Comparison of ENCODE assay signal across 11 mouse cellular contexts in the genomic region with DNA sequence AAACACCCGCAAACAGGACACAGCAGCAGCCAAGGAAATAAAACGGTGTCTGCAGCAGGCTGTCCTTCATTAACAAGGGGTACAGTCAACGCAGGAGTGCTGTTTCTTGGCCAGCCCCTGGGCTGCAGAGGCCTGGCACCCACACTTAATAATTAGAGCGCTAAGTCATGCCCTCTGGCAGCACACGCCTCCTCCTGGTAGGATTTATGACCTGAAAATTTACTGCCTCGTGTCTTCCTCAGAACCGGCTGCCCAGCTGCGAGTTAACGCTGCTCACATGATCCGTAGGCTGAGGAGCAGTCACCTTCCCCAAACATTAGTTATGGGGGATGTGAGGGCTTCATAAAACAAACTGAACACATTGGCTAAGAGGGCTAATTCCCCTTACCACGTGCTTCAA. TPM values are rescaled to one million over a fixed set of nuclear protein-coding genes. Genes with fewer than 3 reads are reported as not detected.
DNase-seq lines count a peak whose midpoint lies in the region; ATAC-seq and TF ChIP-seq lines count a peak whose summit lies in the region.
"Had no signal": no experiment of that assay in that cellular context is flagged by ENCODE, and none has a peak within 500 bp of the region (broad histone marks: within the 10 kb centered on the region; RNA-seq: fewer than 3 reads in every experiment).

No protein-coding gene starts in this region.

- no peaks in the 10 kb centered on the region; the same call in 1 of the 2 replicates for H3K9me3 ChIP-seq in kidney, embryonic 14.5 days (ENCODE audit: control insufficient read depth, low read length)

- TF ChIP-seq POLR2A in kidney, adult 2 months (IDR thresholded peaks at IDR 0.05; ENCODE audit: low read depth, low read length), result no peak

- H3K27ac ChIP-seq in kidney, embryonic 14.5 days (ENCODE audit: low read depth, low read length), result no peak overlapping the region
- H3K27ac ChIP-seq in kidney, adult 2 months (ENCODE audit: insufficient read depth, low read depth, low read length), result no peak overlapping the region

- no peak overlapping the region for H3K4me2 ChIP-seq in kidney, embryonic 14.5 days (replicated peaks; ENCODE audit: low read depth, low read length)

- no peak for ATAC-seq in kidney, embryonic 14.5 days (ENCODE audit: low FRiP score, low TSS enrichment)
- peak; percentile 29 for ATAC-seq in common myeloid progenitor, adult 5-6 weeks (replicated peaks; ENCODE audit: low read depth, poor library complexity, severe bottlenecking)
- ATAC-seq in erythroid progenitor cell, adult 5-6 weeks (replicated peaks; ENCODE audit: low FRiP score, poor library complexity, severe bottlenecking), result no peak

- H3K36me3 ChIP-seq in kidney, embryonic 14.5 days (ENCODE audit: control insufficient read depth, insufficient read depth, low read length), result peaks cover 54% of the 10 kb centered on the region
- no peaks in the 10 kb centered on the region for H3K36me3 ChIP-seq in kidney, adult 2 months (ENCODE audit: control insufficient read depth, insufficient read depth, low read length)

- WGBS in kidney, embryonic 14.5 days, result 10% methylated on average over 11 of the region's 11 CpGs
- 18% methylated on average over 11 of the region's 11 CpGs for WGBS in kidney, adult 2 months

- H3K4me1 ChIP-seq in kidney, embryonic 14.5 days (ENCODE audit: control insufficient read depth, insufficient read depth, low read length), result peaks cover 25% of the 10 kb centered on the region
- H3K4me1 ChIP-seq in kidney, adult 2 months (ENCODE audit: control insufficient read depth, insufficient read depth, low read length), result peaks cover 10% of the 10 kb centered on the region; the same call in 1 of the 2 replicates

- H3K9ac ChIP-seq in kidney, embryonic 14.5 days (ENCODE audit: low read depth, low read length), result no peak overlapping the region

- H3K4me3 ChIP-seq in kidney, embryonic 14.5 days (ENCODE audit: low read length), result no peak overlapping the region
- H3K4me3 ChIP-seq in kidney, adult 2 months (ENCODE audit: insufficient read depth, low read depth, low read length), result no peak overlapping the region

- no peaks in the 10 kb centered on the region for H3K27me3 ChIP-seq in kidney, embryonic 14.5 days (ENCODE audit: control insufficient read depth, insufficient read depth, low read length)
- no peaks in the 10 kb centered on the region for H3K27me3 ChIP-seq in kidney, adult 2 months (replicated peaks; ENCODE audit: control insufficient read depth, insufficient read depth, low read length)

- TF ChIP-seq CTCF in kidney, adult 2 months (conservative IDR thresholded peaks at IDR 0.05; ENCODE audit: insufficient read depth, insufficient read length, low read depth, low read length), result no peak; the same call in 1 of the 2 replicates

- peak; percentile 35 for DNase-seq in kidney, adult 18-20 months
- DNase-seq in kidney, adult 2 months, result peak; percentile 59
- peak; percentile 62 for DNase-seq in mesoderm, embryonic 11.5 days (ENCODE audit: low read depth, low spot score)
- no peak for DNase-seq in testis, postnatal 14 days (ENCODE audit: low spot score)
- DNase-seq: cerebellum, postnatal 14 days; lung, adult 18-20 months; right cerebral cortex, postnatal 25 days; thymus, postnatal 14 days had no signal

RNA-seq across cellular contexts. Expression of gene Lemd2, which starts 3.5 kb away (rescaled TPM):
- 14.5 and 15.6 TPM in 2 replicates for polyA plus RNA-seq in kidney, embryonic 14.5 days (2014; fragmentation: Nextera tagmentation; extraction: Ambion mirVana)
- total RNA-seq in common myeloid progenitor, adult 5-6 weeks (2017), result 20.2 and 44.6 TPM in 2 replicates
- 48.4 and 64.4 TPM in 2 replicates for polyA plus RNA-seq in kidney, adult 2 months (2012; rRNA removed)
- total RNA-seq in erythroid progenitor cell, adult 5-6 weeks (2015; ENCODE audit: low replicate concordance), result 14.1 and 49.5 TPM in 2 replicates
- total RNA-seq in erythroid progenitor cell, adult 5-6 weeks (2017; ENCODE audit: low replicate concordance), result 17.6 and 31.8 TPM in 2 replicates

RNA-seq across cellular contexts. Expression of gene Ip6k3, which starts 33.2 kb away (rescaled TPM):
- 0.12 TPM in 1 of 2 replicates, not detected in the other for polyA plus RNA-seq in kidney, embryonic 14.5 days (2014; fragmentation: Nextera tagmentation; extraction: Ambion mirVana)
- total RNA-seq in common myeloid progenitor, adult 5-6 weeks (2017), result not detected in 2 replicates
- polyA plus RNA-seq in kidney, adult 2 months (2012; rRNA removed), result 0.79 and 1.1 TPM in 2 replicates
- total RNA-seq in erythroid progenitor cell, adult 5-6 weeks (2015; ENCODE audit: low replicate concordance), result not detected in 2 replicates
- not detected in 2 replicates for total RNA-seq in erythroid progenitor cell, adult 5-6 weeks (2017; ENCODE audit: low replicate concordance)
